ENCODE assay signal across 31 mouse cellular contexts in genomic region chr9:71185285-71185684, GRCm38 (mm10). TPM values are rescaled to one million over a fixed set of nuclear protein-coding genes. Genes with fewer than 3 reads are reported as not detected.
"Had no signal": no experiment of that assay in that cellular context is flagged by ENCODE, and none has a peak within 500 bp of the region (broad histone marks: within the 10 kb centered on the region; RNA-seq: fewer than 3 reads in every experiment).

No protein-coding gene starts in this region.

- H3K4me2 ChIP-seq: limb, embryonic 12.5 days; limb, embryonic 13.5 days; limb, embryonic 15.5 days; liver, embryonic 12.5 days; liver, embryonic 15.5 days; lung, embryonic 14.5 days; lung, embryonic 15.5 days; midbrain, embryonic 11.5 days; midbrain, embryonic 12.5 days; midbrain, embryonic 13.5 days; midbrain, embryonic 15.5 days; neural tube, embryonic 12.5 days had no signal

- H3K4me1 ChIP-seq: limb, embryonic 12.5 days; limb, embryonic 15.5 days; midbrain, embryonic 12.5 days; neural tube, embryonic 12.5 days had no signal

- DNase-seq: left cerebral cortex, postnatal 4 days; liver; liver, postnatal 0 days; lung, adult 18-20 months; lung, adult 2 months; lung, embryonic 14.5 days; lung, postnatal 10 days; lung, postnatal 14 days; lung, postnatal 36 days; lung, postnatal 4 days; midbrain, embryonic 14.5 days had no signal

- H3K27ac ChIP-seq: limb, embryonic 10.5 days; limb, embryonic 12.5 days; limb, embryonic 13.5 days; limb, embryonic 15.5 days; liver, embryonic 12.5 days; liver, embryonic 15.5 days; lung, embryonic 15.5 days; macrophage; midbrain, embryonic 10.5 days; midbrain, embryonic 12.5 days; midbrain, embryonic 13.5 days; midbrain, embryonic 15.5 days; neural tube, embryonic 12.5 days had no signal

- H3K9ac ChIP-seq: limb, embryonic 12.5 days; limb, embryonic 13.5 days; limb, embryonic 15.5 days; liver, embryonic 12.5 days; liver, embryonic 14.5 days; liver, embryonic 15.5 days; liver, postnatal 0 days; lung, embryonic 14.5 days; lung, embryonic 15.5 days; midbrain, embryonic 12.5 days; midbrain, embryonic 13.5 days; midbrain, embryonic 15.5 days; neural tube, embryonic 12.5 days had no signal

- H3K36me3 ChIP-seq: limb, embryonic 10.5 days; limb, embryonic 12.5 days; limb, embryonic 13.5 days; limb, embryonic 15.5 days; liver, embryonic 12.5 days; liver, embryonic 15.5 days; lung, embryonic 15.5 days; midbrain, embryonic 10.5 days; midbrain, embryonic 12.5 days; midbrain, embryonic 13.5 days; midbrain, embryonic 15.5 days; neural tube, embryonic 12.5 days had no signal

- ATAC-seq: lung, postnatal 0 days; midbrain, embryonic 13.5 days; midbrain, embryonic 15.5 days; midbrain, embryonic 16.5 days had no signal

- H3K9me3 ChIP-seq: limb, embryonic 10.5 days; limb, embryonic 12.5 days; limb, embryonic 13.5 days; limb, embryonic 15.5 days; liver, embryonic 12.5 days; liver, embryonic 15.5 days; lung, embryonic 15.5 days; midbrain, embryonic 10.5 days; midbrain, embryonic 12.5 days; midbrain, embryonic 13.5 days; midbrain, embryonic 15.5 days; neural tube, embryonic 12.5 days had no signal

- H3K27me3 ChIP-seq: limb, embryonic 12.5 days; limb, embryonic 13.5 days; limb, embryonic 15.5 days; liver, embryonic 12.5 days; liver, embryonic 15.5 days; lung, embryonic 15.5 days; megakaryocyte, embryonic 14.5 days; midbrain, embryonic 12.5 days; midbrain, embryonic 13.5 days; midbrain, embryonic 15.5 days; neural tube, embryonic 12.5 days had no signal

- H3K4me3 ChIP-seq: limb, embryonic 10.5 days; limb, embryonic 12.5 days; limb, embryonic 13.5 days; limb, embryonic 15.5 days; liver, embryonic 12.5 days; liver, embryonic 15.5 days; lung, embryonic 15.5 days; megakaryocyte, embryonic 14.5 days; midbrain, embryonic 10.5 days; midbrain, embryonic 12.5 days; midbrain, embryonic 13.5 days; midbrain, embryonic 15.5 days; myocyte; neural tube, embryonic 12.5 days had no signal

RNA-seq across cellular contexts. Expression of gene Aqp9, which starts 16.8 kb away (rescaled TPM):
- polyA plus RNA-seq: limb, embryonic 11.5 days had no signal
